Mouse (Mus musculus): ENCODE results near the gene Slc17a1.

Slc17a1 gene

GRCm38 (mm10) chr13:23889011-23889605 lies 21.6 kb downstream of the Slc17a1 start:
- DNase-seq (ENCODE audit: low spot score) = no peak

- DNase-seq (ENCODE audit: low spot score) = no peak
These were observed 25.2 kb downstream of the Slc17a1 start for GRCm38 (mm10) chr13:23892592-23893268.

- no peak for DNase-seq (ENCODE audit: low spot score)
These were observed 25.7 kb downstream of the Slc17a1 start for GRCm38 (mm10) chr13:23893269-23893593.

- DNase-seq (ENCODE audit: low spot score) = no peak
These were observed 30.7 kb downstream of the Slc17a1 start for GRCm38 (mm10) chr13:23898242-23898641.

GRCm38 (mm10) chr13:23906906-23907305 lies 39.4 kb downstream of the Slc17a1 start:
- DNase-seq (ENCODE audit: low spot score) = no peak

GRCm38 (mm10) chr13:23910121-23910520 lies 42.6 kb downstream of the Slc17a1 start:
- no peak for DNase-seq (ENCODE audit: low spot score)

- DNase-seq (ENCODE audit: low spot score) = no peak
These were observed 43.8 kb downstream of the Slc17a1 start for GRCm38 (mm10) chr13:23911335-23911734.

- no peak for DNase-seq (ENCODE audit: low spot score)
These were observed 46.3 kb downstream of the Slc17a1 start for GRCm38 (mm10) chr13:23913791-23914306.

- no peak for DNase-seq (ENCODE audit: low spot score)
These were observed 47.0 kb downstream of the Slc17a1 start, which contains the start of gene Slc17a4 for GRCm38 (mm10) chr13:23914376-23915167. Gene Slc17a4, minus strand, starts transcription at chr13:23915009.

GRCm38 (mm10) chr13:23916132-23916531 lies 48.6 kb downstream of the Slc17a1 start:
- DNase-seq (ENCODE audit: low spot score) = no peak

GRCm38 (mm10) chr13:23917674-23918073 lies 50.1 kb downstream of the Slc17a1 start:
- no peak for DNase-seq (ENCODE audit: low spot score)

GRCm38 (mm10) chr13:23925792-23926191 lies 58.2 kb downstream of the Slc17a1 start:
- no peak for DNase-seq (ENCODE audit: low spot score)

GRCm38 (mm10) chr13:23928637-23929036 lies 61.1 kb downstream of the Slc17a1 start:
- DNase-seq (ENCODE audit: low spot score) = no peak

GRCm38 (mm10) chr13:23930461-23930860 lies 62.9 kb downstream of the Slc17a1 start:
- no peak for DNase-seq (ENCODE audit: low spot score)

GRCm38 (mm10) chr13:23930904-23931303 lies 63.4 kb downstream of the Slc17a1 start:
- no peak for DNase-seq (ENCODE audit: low spot score)

- DNase-seq (ENCODE audit: low spot score) = no peak
These were observed 66.1 kb downstream of the Slc17a1 start, which contains the start of gene Hist1h2ba for GRCm38 (mm10) chr13:23933421-23934210. Gene Hist1h2ba, minus strand, starts transcription at chr13:23934156.

- DNase-seq (ENCODE audit: low spot score) = no peak
These were observed 66.6 kb downstream of the Slc17a1 start, which contains the start of gene Hist1h2aa for GRCm38 (mm10) chr13:23934211-23934520. Gene Hist1h2aa, plus strand, starts transcription at chr13:23934462.

- no peak for DNase-seq (ENCODE audit: low spot score)
These were observed 71.1 kb downstream of the Slc17a1 start for GRCm38 (mm10) chr13:23938699-23939098.

GRCm38 (mm10) chr13:23940291-23940690 lies 72.7 kb downstream of the Slc17a1 start:
- DNase-seq (ENCODE audit: low spot score) = no peak

GRCm38 (mm10) chr13:23942861-23943260 lies 75.3 kb downstream of the Slc17a1 start:
- DNase-seq (ENCODE audit: low spot score) = no peak

All from ovary, postnatal 10 days (tissue).